Mouse (Mus musculus) lung, adult 2 months (tissue): ENCODE data around the gene Sorbs2.

Experiments used
- CTCF ChIP-seq: fragments of 200-500 bp; IDR thresholded peaks from 2 replicates; pipeline ENCODE4 v1.5.1; 2011; ENCODE audit warnings: mild to moderate bottlenecking, low read length, control low read depth; ENCODE audit not compliant: insufficient read depth
- POLR2A ChIP-seq: fragments of 200-500 bp; IDR thresholded peaks from 2 replicates; pipeline ENCODE4 v1.6.1; 2011; ENCODE audit warnings: low read depth, mild to moderate bottlenecking, control low read depth, low read length, borderline replicate concordance; ENCODE audit errors: extremely low read depth

DNA sequence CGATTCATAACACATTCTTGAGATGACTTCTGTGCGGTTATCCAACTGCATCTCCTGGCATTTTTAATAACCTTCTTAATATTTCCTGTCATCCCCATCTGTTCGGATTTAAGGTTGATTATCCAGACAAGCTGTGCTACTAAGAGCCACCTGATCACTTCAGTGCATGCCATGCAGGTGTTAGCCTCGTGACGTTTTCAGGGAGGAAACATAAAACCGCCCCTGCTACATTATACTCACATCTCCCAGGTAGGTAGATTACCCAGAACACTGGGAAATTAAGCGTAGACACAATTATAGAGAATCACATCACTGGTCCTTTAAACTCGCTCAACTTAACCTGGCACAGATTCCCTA, 333 bp upstream of the Sorbs2 start:
- TF ChIP-seq CTCF (no peak), POLR2A (no peak)
